Mouse (Mus musculus) frontal cortex, postnatal 25 days (tissue): ENCODE results near the gene Daglb.
"Not testable (repeated sequence)": the region's sequence is repeated elsewhere in the genome, so short reads cannot be mapped to it uniquely, and the experiment has no call there.

Experiments used
- DNase-seq, 2 experiments: peaks; one replicate each; pipeline ENCODE4 v3.0.0; 2022; ENCODE audit warnings: low spot score in 2 of 2

Daglb gene

GRCm38 (mm10) chr5:143487193-143487592 lies 22.8 kb downstream of the Daglb start:
- DNase-seq = no peak

GRCm38 (mm10) chr5:143487998-143488397 lies 23.6 kb downstream of the Daglb start:
- no peak for DNase-seq

GRCm38 (mm10) chr5:143489749-143490342 lies 25.5 kb downstream of the Daglb start:
- DNase-seq = no peak

- no peak for DNase-seq
Measured at GRCm38 (mm10) chr5:143491736-143492135, 27.4 kb downstream of the Daglb start.

GRCm38 (mm10) chr5:143493163-143493562 lies 28.8 kb downstream of the Daglb start:
- no peak for DNase-seq

GRCm38 (mm10) chr5:143495708-143496107 lies 31.3 kb downstream of the Daglb start:
- no peak for DNase-seq

GRCm38 (mm10) chr5:143497451-143497850 lies 33.1 kb downstream of the Daglb start:
- no peak for DNase-seq

- no peak for DNase-seq
Measured at GRCm38 (mm10) chr5:143499197-143499596, 34.8 kb downstream of the Daglb start.

- DNase-seq = no peak
Measured at GRCm38 (mm10) chr5:143499686-143500085, 35.3 kb downstream of the Daglb start.

GRCm38 (mm10) chr5:143500711-143501110 lies 36.3 kb downstream of the Daglb start:
- DNase-seq = not testable (repeated sequence)

GRCm38 (mm10) chr5:143501140-143501539 lies 36.8 kb downstream of the Daglb start:
- DNase-seq = no peak

GRCm38 (mm10) chr5:143501649-143502048 lies 37.3 kb downstream of the Daglb start:
- DNase-seq = no peak

- DNase-seq = no peak
Measured at GRCm38 (mm10) chr5:143502899-143503557, 38.6 kb downstream of the Daglb start.

GRCm38 (mm10) chr5:143503740-143504139 lies 39.4 kb downstream of the Daglb start:
- DNase-seq = no peak

- DNase-seq = no peak
Measured at GRCm38 (mm10) chr5:143504453-143504852, 40.1 kb downstream of the Daglb start.

- DNase-seq = no peak
Measured at GRCm38 (mm10) chr5:143505056-143505455, 40.7 kb downstream of the Daglb start.

GRCm38 (mm10) chr5:143505545-143505944 lies 41.2 kb downstream of the Daglb start:
- DNase-seq = no peak

GRCm38 (mm10) chr5:143509294-143509693 lies 44.9 kb downstream of the Daglb start:
- DNase-seq = no peak

GRCm38 (mm10) chr5:143509737-143510136 lies 45.4 kb downstream of the Daglb start:
- DNase-seq = no peak

GRCm38 (mm10) chr5:143511577-143511976 lies 47.2 kb downstream of the Daglb start:
- DNase-seq = no peak

GRCm38 (mm10) chr5:143512305-143512704 lies 47.9 kb downstream of the Daglb start:
- no peak for DNase-seq

- DNase-seq = no peak
Measured at GRCm38 (mm10) chr5:143514878-143515277, 50.5 kb downstream of the Daglb start.

- DNase-seq = no peak
Measured at GRCm38 (mm10) chr5:143517005-143517404, 52.6 kb downstream of the Daglb start.

GRCm38 (mm10) chr5:143517436-143517835 lies 53.1 kb downstream of the Daglb start:
- no peak for DNase-seq
